Mouse (Mus musculus) right cerebral cortex, postnatal 36 days (tissue): ENCODE measurements around the gene Cabp1.

ENCODE experiments used
- DNase-seq, 2 experiments: peaks; one replicate each; pipeline ENCODE4 v3.0.0; 2022; ENCODE audit warnings: low spot score in 2 of 2, mixed read lengths in 1 of 2

Cabp1 gene

DNA sequence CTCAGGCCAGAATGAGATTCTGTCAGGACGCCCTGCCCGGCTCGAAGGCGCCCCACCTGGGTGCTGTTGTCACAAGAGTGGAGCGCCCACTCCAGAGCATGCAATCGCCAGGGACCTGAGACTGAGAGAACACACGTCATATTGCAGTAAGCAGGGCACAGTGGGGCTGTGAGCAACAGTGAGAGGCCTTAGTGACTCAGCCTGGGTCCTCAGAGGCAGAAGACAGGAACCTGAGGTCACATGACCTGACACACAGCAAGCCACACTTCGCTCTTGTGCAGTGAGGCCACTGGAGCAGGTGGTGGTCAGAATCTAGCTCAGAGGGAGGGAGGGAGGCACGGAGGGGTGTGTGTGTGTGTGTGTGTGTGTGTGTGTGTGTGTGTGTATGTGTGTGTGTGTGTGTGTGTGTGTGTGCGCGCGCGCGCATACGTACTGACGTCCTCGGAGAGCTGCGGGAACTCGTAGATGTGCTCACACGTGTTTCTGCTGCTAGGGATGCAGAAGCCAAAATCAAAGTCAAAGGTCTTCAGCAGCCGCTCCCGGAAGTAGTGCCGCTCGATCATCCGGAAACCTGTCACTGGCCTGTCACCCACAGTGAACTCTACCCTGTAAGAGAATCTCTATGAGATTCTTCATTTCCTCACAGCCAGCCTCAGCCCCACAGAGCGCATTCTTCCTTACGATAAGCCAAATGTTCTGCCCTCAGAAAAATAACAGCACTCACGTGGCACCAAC lies 67.4 kb downstream of the Cabp1 start:
- no peak for DNase-seq

GRCm38 (mm10) chr5:115125211-115125871 lies 68.8 kb downstream of the Cabp1 start:
- peak; percentile 83 to 85 for DNase-seq

- no peak for DNase-seq
Observed at GRCm38 (mm10) chr5:115124690-115125089, 69.5 kb downstream of the Cabp1 start.

DNA sequence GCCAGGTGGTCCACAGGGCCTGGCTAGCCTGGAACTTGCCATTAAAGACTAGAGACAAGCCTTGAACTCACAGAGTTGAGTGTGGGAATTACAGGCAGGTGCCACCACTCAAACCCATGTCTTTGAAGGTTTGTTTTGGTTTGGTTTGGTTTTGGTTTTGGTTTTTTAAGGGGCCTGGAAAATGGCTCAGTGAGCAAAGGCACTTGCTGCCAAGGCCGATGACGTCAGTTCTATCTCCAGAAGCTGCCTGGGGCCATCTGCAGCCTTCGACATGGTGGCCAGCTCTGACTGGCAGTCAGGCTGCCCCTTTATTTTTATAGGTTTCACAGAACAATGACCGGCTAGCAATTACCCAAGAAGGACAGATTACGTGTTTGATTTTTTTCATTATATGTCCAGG lies 73.2 kb downstream of the Cabp1 start:
- no peak for DNase-seq

GRCm38 (mm10) chr5:115118961-115119570 lies 75.1 kb downstream of the Cabp1 start, which contains the start of gene Acads:
Acads (minus strand) TSS chr5:115119346.
- peak in 1 of 2 experiments; percentile 44 for DNase-seq
